Mouse (Mus musculus): ENCODE results near the gene Cdca4. TPM values are rescaled to one million over a fixed set of nuclear protein-coding genes. Genes with fewer than 3 reads are reported as not detected.

Gene Cdca4
- 25.7 and 31.1 TPM in 2 replicates for polyA plus RNA-seq (2015; fragmentation: Nextera tagmentation; extraction: Ambion mirVana)

DNA sequence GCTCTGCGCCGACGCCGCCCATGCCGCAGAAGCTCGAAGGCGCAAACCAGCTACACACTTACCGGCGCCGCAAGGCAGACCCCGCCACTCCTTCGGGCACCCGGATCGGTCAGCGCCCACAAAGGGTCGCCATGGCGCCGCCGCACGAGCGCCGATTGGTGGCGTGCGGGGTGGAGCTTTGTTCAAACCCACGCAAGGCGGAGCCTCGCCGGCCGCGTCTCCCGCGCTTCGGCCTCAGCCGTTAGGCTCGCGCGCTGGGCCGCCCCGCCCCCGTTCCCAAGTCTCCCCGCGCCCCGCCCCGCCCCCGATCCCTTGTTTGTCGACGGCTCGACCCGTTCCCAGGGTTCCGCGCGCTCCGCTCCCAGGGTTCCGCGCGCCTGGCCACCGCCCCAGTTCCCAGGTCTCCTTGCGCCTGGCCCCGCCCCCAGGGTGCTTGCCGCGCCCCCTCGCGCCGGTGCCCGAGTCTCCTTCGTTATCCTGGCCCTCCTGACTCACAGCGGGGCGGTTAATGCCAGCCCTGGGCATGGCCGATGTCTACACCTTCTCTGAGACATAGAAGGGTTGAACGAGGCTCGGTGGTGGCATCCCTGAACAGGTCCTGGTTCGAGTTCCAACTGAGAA lies at the start of gene Cdca4:
TSS of gene Cdca4 (minus strand) at position 180 of the 621 bp plus-strand sequence.

DNA sequence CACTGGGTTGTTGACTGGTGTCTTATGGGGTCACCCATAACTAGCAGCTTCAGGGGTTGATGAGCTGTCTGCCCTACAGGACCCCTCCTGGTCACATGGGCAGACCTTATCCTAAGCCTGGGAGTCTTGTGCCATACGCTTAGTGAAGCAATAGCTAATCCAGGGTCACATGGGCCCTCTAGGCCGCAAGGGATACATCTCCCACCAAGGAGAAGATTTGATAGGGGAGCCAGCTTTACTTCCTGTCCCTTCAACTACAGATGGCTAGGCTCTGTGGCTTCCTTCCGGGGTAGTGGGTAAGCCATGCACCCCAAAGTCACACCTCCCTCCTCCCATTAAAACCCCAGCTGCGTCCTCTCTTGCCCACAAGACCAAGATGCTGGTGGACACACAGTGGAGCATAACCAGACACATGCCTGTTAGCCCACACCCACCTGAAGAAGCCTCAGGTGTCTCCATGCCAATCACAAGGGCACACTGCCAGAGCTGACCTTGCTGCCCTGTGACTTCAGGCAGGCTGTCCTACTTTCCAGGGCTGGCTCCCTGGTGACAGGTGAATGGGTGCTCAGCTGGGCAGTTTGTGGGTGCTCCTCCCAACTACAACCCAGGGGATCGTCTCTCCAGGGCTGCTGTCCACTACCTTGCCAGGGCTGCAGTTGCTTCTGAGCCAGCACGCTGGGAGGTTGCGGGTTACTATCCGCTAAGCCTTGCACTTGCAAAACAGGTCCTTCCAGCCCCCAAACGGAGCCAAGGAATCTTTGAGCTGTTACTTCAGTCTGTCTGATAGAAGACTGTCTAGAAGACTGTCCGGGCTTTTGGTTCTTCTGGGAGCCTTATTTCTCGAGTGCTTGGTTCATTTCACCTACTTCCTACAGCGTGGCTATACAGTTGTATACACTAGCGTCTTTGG lies 39.2 kb upstream of the Cdca4 start, which contains the start of gene Gpr132:
TSS of gene Gpr132 (minus strand) at position 51 of the 910 bp plus-strand sequence.

DNA sequence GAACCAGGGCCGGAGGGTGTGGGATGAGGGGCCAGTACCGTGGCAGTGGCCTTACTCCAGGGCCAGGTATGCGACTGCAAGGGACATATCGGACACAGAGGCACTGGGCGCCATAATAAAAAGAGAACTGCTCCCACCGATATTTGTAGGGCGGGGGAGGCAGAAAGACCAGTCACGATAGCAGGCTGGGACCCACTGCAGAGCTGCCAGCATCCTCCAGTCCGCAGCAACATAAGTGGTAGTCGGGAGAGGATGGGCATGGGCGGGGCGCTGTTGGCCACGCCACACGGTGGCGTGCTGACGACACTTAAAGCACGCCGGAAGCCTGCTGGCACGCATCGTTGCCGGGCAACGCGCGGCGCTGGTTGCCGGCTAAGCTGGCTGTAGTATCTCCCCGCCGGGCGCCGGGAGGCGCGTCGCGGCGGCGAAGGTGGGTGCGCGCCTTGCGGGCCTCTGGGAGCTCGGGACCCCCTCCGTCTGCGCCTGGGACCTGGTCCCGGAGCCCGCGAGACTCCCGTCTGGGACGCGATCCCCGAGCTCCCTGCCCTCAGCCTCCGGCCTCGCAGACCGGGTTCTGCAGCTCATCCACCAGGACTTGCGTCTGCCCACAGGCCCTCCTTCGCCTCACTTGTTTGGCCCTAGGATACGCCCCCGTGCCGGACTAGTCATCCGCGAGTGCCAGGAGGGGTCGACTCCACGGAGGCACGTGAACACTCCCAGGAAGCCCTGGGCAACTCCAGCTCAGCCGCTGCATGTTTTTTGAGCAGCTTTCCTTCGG lies 20.4 kb downstream of the Cdca4 start, which contains the start of gene Clba1:
TSS of gene Clba1 (plus strand) at position 351 of the 778 bp plus-strand sequence.

DNA sequence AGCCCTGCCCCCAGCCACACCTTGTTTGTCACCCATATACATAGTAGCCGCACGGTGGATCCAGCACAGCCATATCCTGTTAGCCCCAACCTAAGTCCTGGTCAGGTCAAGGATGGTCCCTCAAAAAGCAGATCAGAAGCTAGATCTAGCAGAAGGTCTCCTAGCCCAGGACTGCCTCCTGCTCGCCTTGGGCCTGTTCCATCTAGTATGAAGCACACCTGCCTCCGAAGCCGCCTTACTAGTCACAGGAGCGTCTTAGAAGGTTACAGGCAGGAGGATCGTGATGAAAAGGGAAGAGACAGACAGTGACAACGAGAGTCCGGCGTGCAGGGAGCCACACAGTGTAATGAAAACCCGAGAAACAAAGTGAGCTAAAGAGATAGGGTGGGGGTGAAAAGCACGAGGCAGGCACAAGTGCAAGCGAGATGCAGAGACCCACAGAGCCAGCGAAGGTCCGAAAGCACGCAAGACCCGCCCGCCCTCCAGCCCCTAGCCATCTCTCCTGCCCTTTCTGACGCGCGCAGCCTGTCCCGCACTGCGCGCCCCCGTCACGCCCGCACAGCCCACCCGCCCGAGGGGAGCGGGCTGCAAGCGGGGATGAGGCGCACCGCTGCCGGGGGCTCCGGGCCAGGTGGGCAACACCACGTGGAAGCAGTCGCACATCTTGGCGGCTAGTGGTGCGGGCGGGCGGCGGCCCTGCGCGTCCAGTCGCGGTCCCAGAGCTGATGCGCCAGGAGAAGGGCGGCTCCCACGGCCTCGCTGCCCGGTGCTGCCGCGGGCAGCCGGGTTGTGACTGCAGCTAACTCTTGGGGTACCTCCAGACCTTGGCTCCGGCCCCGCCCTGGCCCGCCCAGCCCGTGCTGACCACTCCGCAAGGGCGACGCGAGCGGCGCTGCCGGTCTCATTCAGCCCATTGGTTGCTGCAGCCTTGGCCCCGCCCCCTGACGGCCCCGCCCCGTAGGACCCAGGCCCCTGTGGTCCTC lies 27.1 kb downstream of the Cdca4 start, which contains the start of gene Ahnak2:
TSS of gene Ahnak2 (minus strand) at position 794 of the 983 bp plus-strand sequence.

Other genes starting within 250 kb of the Cdca4 start
- 3.3 and 4.4 TPM in 2 replicates for gene Inf2, start 240.6 kb downstream of the Cdca4 start, polyA plus RNA-seq (2015; fragmentation: Nextera tagmentation; extraction: Ambion mirVana)
- gene Adssl1, start 209.4 kb downstream of the Cdca4 start, polyA plus RNA-seq (2015; fragmentation: Nextera tagmentation; extraction: Ambion mirVana), result 8.0 and 15.3 TPM in 2 replicates
- gene Siva1, start 184.7 kb downstream of the Cdca4 start, polyA plus RNA-seq (2015; fragmentation: Nextera tagmentation; extraction: Ambion mirVana), result 120 and 197 TPM in 2 replicates
- gene Akt1, start 154.5 kb downstream of the Cdca4 start, polyA plus RNA-seq (2015; fragmentation: Nextera tagmentation; extraction: Ambion mirVana), result 145 and 166 TPM in 2 replicates
- gene Zbtb42, start 150.6 kb downstream of the Cdca4 start, polyA plus RNA-seq (2015; fragmentation: Nextera tagmentation; extraction: Ambion mirVana), result 2.8 and 2.9 TPM in 2 replicates
- 9.8 and 12.7 TPM in 2 replicates for gene Cep170b, start 109.0 kb downstream of the Cdca4 start, polyA plus RNA-seq (2015; fragmentation: Nextera tagmentation; extraction: Ambion mirVana)
- gene Pld4, start 68.8 kb downstream of the Cdca4 start, polyA plus RNA-seq (2015; fragmentation: Nextera tagmentation; extraction: Ambion mirVana), result 10.0 and 13.3 TPM in 2 replicates
- gene Ahnak2, start 26.8 kb downstream of the Cdca4 start, polyA plus RNA-seq (2015; fragmentation: Nextera tagmentation; extraction: Ambion mirVana), result 5.5 and 7.6 TPM in 2 replicates
- gene Clba1, start 20.5 kb downstream of the Cdca4 start, polyA plus RNA-seq (2015; fragmentation: Nextera tagmentation; extraction: Ambion mirVana), result 9.2 and 11.0 TPM in 2 replicates
- 0.07 and 0.13 TPM in 2 replicates for gene Gpr132, start 38.8 kb upstream of the Cdca4 start, polyA plus RNA-seq (2015; fragmentation: Nextera tagmentation; extraction: Ambion mirVana)
- gene Jag2, start 100.4 kb upstream of the Cdca4 start, polyA plus RNA-seq (2015; fragmentation: Nextera tagmentation; extraction: Ambion mirVana), result 1.6 and 2.5 TPM in 2 replicates
- 121 and 138 TPM in 2 replicates for gene Nudt14, start 112.7 kb upstream of the Cdca4 start, polyA plus RNA-seq (2015; fragmentation: Nextera tagmentation; extraction: Ambion mirVana)
- 19.2 and 26.7 TPM in 2 replicates for gene Btbd6, start 147.1 kb upstream of the Cdca4 start, polyA plus RNA-seq (2015; fragmentation: Nextera tagmentation; extraction: Ambion mirVana)
- 28.1 and 39.0 TPM in 2 replicates for gene Brf1, start 171.3 kb upstream of the Cdca4 start, polyA plus RNA-seq (2015; fragmentation: Nextera tagmentation; extraction: Ambion mirVana)
- 10.8 and 12.3 TPM in 2 replicates for gene Pacs2, start 185.1 kb upstream of the Cdca4 start, polyA plus RNA-seq (2015; fragmentation: Nextera tagmentation; extraction: Ambion mirVana)
- not detected in 2 replicates for gene Tex22, start 245.1 kb upstream of the Cdca4 start, polyA plus RNA-seq (2015; fragmentation: Nextera tagmentation; extraction: Ambion mirVana)